Mouse (Mus musculus) forebrain, embryonic 13.5 days (tissue): Measurements from ENCODE around the gene Tmem88b. TPM values are rescaled to one million over a fixed set of nuclear protein-coding genes. Genes with fewer than 3 reads are reported as not detected.

ENCODE experiments used
- ATAC-seq: fragments of 200-750 bp; cut with Nextera tagmentation; 2 replicates; pipeline ENCODE4 v1.8.0; 2017
- H3K27ac ChIP-seq: fragments of 300-500 bp; sonication (generic); 2 replicates; pipeline ENCODE4 v1.5.1; 2015; ENCODE audit warnings: inconsistent platforms, mild to moderate bottlenecking, moderate library complexity
- H3K27me3 ChIP-seq: fragments of 300-500 bp; sonication (generic); 2 replicates; pipeline ENCODE4 v1.6.1; 2015; ENCODE audit warnings: mild to moderate bottlenecking, inconsistent platforms
- H3K36me3 ChIP-seq: fragments of 300-500 bp; sonication (generic); 2 replicates; pipeline ENCODE4 v1.6.1; 2015; ENCODE audit warnings: mild to moderate bottlenecking, inconsistent platforms; ENCODE audit not compliant: poor library complexity, severe bottlenecking
- H3K4me1 ChIP-seq: fragments of 300-500 bp; sonication (generic); 2 replicates; pipeline ENCODE4 v1.6.1; 2015; ENCODE audit warnings: inconsistent platforms
- H3K4me2 ChIP-seq: fragments of 300-500 bp; sonication (generic); 2 replicates; pipeline ENCODE4 v1.6.1; 2015; ENCODE audit warnings: inconsistent platforms, mild to moderate bottlenecking, moderate library complexity
- H3K4me3 ChIP-seq: fragments of 300-500 bp; sonication (generic); 2 replicates; pipeline ENCODE4 v1.5.1; 2015; ENCODE audit warnings: mild to moderate bottlenecking, inconsistent platforms
- H3K9ac ChIP-seq: fragments of 300-500 bp; sonication (generic); 2 replicates; pipeline ENCODE4 v1.6.1; 2015; ENCODE audit warnings: mild to moderate bottlenecking, inconsistent platforms
- H3K9me3 ChIP-seq: fragments of 300-500 bp; sonication (generic); replicated peaks from 2 replicates; pipeline ENCODE4 v1.6.1; 2016; ENCODE audit warnings: inconsistent platforms
- WGBS: fragments of 180-500 bp; shearing (Covaris S2); methylation state at CpG from one replicate; pipeline ENCODE4 v1.1.7; 2015; 5-methylcytosine and 5-hydroxymethylcytosine counted together
- polyA plus RNA-seq: library from polyadenylated mRNA; unstranded; fragments of >200 nt; fragmentation: Nextera tagmentation; extraction: Ambion mirVana; gene quantifications from 2 replicates; pipeline ENCODE4 v1.2.1, GENCODE M21; 2015

The Tmem88b gene
- polyA plus RNA-seq, 1 experiment from 2014 or later: 0.45 TPM

GRCm38 (mm10) chr4:155785246-155785645, 428 bp downstream of the Tmem88b start:
- no peak for ATAC-seq
- WGBS: 81% methylated on average over 10 of the region's 10 CpGs
- H3K4me3 ChIP-seq: no peak overlapping the region
- no peak overlapping the region for H3K4me2 ChIP-seq
- no peaks in the 10 kb centered on the region for H3K27me3 ChIP-seq
- H3K4me1 ChIP-seq: peaks cover 15% of the 10 kb centered on the region
- H3K36me3 ChIP-seq: no peaks in the 10 kb centered on the region
- H3K9me3 ChIP-seq: no peaks in the 10 kb centered on the region
- H3K9ac ChIP-seq: no peak overlapping the region
- H3K27ac ChIP-seq: no peak overlapping the region

DNA sequence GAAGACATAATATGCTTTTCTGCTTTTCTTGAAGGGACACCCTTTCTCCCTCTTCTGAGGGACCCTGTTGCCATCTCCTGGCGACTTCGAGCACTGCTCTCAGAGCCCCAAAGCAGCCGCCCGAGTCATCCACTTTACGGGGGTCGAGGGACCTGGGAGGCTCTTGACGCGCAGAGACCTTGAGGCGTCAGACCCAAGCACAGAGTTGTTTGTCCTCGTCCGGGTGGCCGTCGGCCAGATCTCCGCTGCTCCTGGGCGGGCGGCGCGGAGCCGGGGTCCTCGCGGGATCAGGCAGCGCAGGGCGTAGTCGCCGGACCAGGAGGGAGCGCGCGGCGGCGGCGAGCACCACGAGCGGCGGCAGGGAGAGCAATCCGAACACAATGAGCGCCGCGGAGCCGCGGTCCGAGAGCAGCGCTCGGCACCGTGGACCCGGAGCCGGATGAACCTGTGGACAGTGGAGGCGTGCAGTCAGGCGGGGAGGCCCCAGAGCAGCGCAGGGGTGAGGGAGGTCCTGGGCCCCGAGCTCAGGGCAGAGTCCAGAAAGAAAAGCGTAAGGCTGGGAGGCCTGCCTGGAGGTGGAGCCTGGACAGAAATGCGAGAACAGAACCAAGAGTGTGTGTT, 1.5 kb downstream of the Tmem88b start:
- H3K4me2 ChIP-seq: peak overlapping the region; percentile 80
- H3K9me3 ChIP-seq: no peaks in the 10 kb centered on the region
- no peaks in the 10 kb centered on the region for H3K27me3 ChIP-seq
- peak; percentile 92 for ATAC-seq
- H3K4me1 ChIP-seq: peaks cover 15% of the 10 kb centered on the region
- H3K36me3 ChIP-seq: no peaks in the 10 kb centered on the region
- H3K27ac ChIP-seq: peak overlapping the region; percentile 81
- peak overlapping the region; percentile 65 for H3K4me3 ChIP-seq
- under 1% methylated on average over 50 of the region's 52 CpGs for WGBS
- H3K9ac ChIP-seq: peak overlapping the region; percentile 84

DNA sequence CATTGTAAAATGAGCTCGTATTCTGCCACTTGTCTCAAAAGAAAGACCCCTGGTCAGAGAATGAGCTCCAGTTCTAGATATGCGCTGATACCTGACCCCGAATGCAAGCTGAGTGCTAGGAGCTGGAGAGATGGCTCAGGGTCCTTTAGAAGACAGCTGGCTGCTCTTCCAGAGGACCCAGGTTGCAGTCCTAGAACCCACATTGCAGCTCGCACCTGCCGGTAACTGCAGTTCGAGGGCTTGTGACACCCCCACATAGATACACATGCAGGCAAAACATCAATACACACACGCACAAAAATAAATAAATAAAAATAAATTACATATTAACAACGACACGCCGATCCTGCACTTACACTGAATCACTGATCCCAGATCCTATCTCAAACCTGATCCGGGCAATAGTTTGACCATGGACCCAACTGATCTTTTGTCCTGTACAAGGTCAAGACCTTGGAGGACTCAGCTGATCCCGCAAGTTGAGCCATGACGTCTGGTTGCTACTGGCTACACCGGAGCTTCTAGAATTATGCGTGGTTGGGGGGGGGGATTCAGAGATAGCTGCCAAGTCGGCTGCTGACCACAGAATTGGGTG, 2.1 kb downstream of the Tmem88b start:
- 42% methylated on average over 16 of the region's 16 CpGs for WGBS
- Histone ChIP-seq H3K27ac (no peak overlapping the region; the same call in 1 of the 2 replicates), H3K27me3 (no peaks in the 10 kb centered on the region), H3K4me1 (peaks cover 15% of the 10 kb centered on the region), H3K4me2 (peak overlapping the region; percentile 80), H3K4me3 (peak overlapping the region; percentile 65), H3K9ac (peak overlapping the region; percentile 84), H3K36me3 (no peaks in the 10 kb centered on the region), H3K9me3 (no peaks in the 10 kb centered on the region)
- no peak for ATAC-seq

- H3K4me1 ChIP-seq: peaks cover 15% of the 10 kb centered on the region
- H3K4me3 ChIP-seq: no peak overlapping the region
- no peak overlapping the region for H3K27ac ChIP-seq
- no peaks in the 10 kb centered on the region for H3K9me3 ChIP-seq
- H3K9ac ChIP-seq: no peak overlapping the region
- H3K36me3 ChIP-seq: no peaks in the 10 kb centered on the region
- no peak overlapping the region for H3K4me2 ChIP-seq
- peaks cover 8% of the 10 kb centered on the region; the same call in 1 of the 2 replicates for H3K27me3 ChIP-seq
- ATAC-seq: no peak
- 45% methylated on average over 6 of the region's 6 CpGs for WGBS
Observed at GRCm38 (mm10) chr4:155780895-155781294, 4.8 kb downstream of the Tmem88b start.

DNA sequence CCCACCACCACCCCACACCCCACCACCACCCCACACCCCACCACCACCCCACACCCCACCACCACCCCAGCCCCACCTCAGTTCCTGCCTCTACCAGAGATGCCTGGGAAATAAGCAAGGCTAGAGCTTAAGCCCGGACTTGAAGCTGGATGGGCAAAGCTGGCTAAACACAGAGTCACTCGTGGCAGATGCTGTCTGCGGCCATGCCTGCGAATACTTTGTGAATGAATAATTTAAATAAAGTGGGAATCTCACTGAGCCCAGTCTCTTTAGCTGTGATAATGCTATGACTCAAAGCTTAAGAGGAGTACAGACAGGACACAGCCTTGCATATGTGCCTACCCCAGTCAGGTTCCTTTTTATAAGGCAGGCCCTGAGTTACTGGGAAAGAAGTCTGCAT, 6.2 kb downstream of the Tmem88b start:
- no peaks in the 10 kb centered on the region for H3K36me3 ChIP-seq
- no peak overlapping the region for H3K9ac ChIP-seq
- H3K4me2 ChIP-seq: no peak overlapping the region
- no peak overlapping the region for H3K27ac ChIP-seq
- ATAC-seq: no peak
- 85% methylated on average over 4 of the region's 4 CpGs for WGBS
- peaks cover 16% of the 10 kb centered on the region for H3K4me1 ChIP-seq
- H3K27me3 ChIP-seq: peaks cover 18% of the 10 kb centered on the region
- no peak overlapping the region for H3K4me3 ChIP-seq
- H3K9me3 ChIP-seq: no peaks in the 10 kb centered on the region

DNA sequence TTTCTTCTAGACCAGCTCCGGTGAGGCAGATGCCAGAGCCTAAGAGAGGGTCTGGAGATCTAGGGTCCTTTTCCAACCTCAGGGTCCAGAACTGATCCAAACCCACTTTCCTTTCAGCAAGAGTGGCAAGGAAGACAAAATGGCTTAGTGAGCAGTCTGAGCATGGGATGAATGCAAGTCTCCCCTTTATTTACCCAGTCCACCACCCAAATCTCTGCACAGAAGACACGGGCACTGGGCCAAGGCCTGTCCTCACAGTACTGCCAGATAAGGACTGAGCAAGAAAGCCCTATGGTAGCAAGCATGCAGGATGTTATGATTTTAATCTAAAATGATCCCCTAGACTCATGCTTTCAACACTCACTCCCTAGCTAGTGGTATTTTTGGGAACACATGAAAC, 7.9 kb downstream of the Tmem88b start:
- 90% methylated on average over 2 of the region's 2 CpGs for WGBS
- peaks cover 30% of the 10 kb centered on the region for H3K27me3 ChIP-seq
- no peak overlapping the region for H3K4me2 ChIP-seq
- H3K36me3 ChIP-seq: no peaks in the 10 kb centered on the region
- ATAC-seq: no peak
- H3K9me3 ChIP-seq: no peaks in the 10 kb centered on the region
- H3K27ac ChIP-seq: no peak overlapping the region
- no peak overlapping the region for H3K4me3 ChIP-seq
- no peak overlapping the region for H3K9ac ChIP-seq
- peaks cover 16% of the 10 kb centered on the region for H3K4me1 ChIP-seq

DNA sequence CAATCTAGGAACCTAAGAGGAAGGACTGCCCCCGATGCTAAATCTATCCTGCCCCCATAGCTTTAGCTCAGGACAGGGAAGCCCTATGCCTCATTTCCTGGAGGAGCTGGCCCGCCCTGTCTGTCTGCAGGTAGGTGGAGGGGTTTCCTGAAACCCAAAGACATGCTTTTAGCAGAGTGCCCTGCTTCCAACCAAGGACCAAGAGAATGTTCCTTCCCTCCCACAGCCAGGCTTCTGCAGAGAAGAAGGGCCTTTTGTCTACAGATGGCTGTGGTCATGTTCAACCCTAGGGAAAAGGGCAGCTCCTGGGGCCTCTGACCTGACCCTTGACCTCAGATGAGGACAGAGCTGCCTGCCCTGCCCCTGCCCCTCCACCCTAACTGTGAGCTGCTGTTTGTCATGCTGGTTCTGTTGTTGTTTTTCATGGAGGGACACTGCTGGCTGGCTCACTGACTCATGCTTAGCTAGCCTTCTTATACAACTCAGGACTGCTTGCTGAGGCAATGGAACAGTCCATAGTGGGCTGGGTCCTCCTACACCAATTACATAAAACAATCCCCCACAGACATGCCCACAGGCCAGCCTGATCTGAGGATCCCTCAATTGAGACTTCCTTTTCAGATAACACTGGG, 8.9 kb downstream of the Tmem88b start:
- Histone ChIP-seq H3K4me2 (no peak overlapping the region), H3K9me3 (no peaks in the 10 kb centered on the region), H3K4me3 (no peak overlapping the region), H3K27me3 (peaks cover 40% of the 10 kb centered on the region), H3K4me1 (peaks cover 16% of the 10 kb centered on the region), H3K36me3 (no peaks in the 10 kb centered on the region), H3K9ac (no peak overlapping the region), H3K27ac (peak overlapping the region; percentile 25)
- ATAC-seq: no peak
- WGBS: 70% methylated on average over 2 of the region's 2 CpGs

DNA sequence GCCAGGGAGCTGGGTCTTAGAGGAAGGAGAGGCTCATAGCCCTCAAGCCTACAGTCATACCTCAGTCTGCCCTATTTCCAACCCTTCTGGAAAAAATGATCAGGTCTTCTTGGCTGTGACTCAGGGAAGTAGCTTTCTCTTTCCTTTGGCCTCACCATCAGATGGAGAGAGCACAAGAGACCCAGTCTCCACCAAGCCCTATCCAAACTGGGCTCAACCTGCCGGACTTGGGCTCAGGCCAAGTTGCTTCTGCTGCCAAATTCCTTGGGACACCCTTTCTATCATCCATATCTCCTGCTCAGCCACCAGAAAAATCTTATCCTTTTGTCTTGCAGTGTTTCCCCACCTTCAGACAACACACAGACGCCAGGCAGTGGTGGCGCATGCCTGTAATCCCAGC, 9.8 kb downstream of the Tmem88b start:
- no peak for ATAC-seq
- Histone ChIP-seq H3K27me3 (peaks cover 49% of the 10 kb centered on the region), H3K4me2 (no peak overlapping the region), H3K9ac (no peak overlapping the region), H3K4me3 (no peak overlapping the region), H3K36me3 (no peaks in the 10 kb centered on the region), H3K4me1 (peaks cover 16% of the 10 kb centered on the region), H3K9me3 (no peaks in the 10 kb centered on the region), H3K27ac (no peak overlapping the region)
- WGBS: 83% methylated on average over 3 of the region's 3 CpGs

DNA sequence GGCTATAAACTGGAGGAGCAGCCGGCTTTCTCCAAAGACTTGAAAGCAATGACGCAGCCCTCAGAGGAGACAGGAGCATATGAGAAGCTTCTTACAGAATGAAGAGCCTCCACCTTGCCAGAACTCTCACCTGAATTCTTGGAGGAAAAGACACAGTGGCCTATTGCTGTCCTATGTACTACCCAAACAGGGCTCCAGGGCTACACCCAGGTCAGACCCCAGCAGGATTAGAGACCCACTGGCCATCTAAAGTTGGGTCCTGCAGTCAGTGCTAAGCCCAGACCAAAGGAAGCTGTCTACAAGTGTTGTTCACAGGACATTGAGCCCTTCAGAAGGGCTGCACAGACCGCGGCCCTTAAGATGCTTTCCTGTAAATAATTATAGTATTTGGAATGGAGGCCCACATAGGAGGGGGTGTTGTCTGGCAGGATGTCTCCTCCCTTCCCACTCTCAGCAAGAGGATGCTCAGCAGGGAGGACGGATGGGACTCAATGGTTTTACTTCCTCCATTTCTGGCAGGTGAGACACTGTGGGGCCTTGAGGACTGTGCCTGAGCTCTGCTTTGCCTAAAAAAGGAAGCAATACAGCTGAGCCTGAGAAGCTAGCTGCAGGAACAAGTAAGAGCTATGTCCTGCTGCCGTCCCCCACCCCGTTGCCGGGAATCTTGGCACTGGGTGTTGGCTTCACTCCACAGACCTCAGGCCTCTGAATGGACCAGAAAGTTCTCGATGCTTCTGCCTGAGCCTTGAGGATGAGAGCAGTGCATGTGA, 10.5 kb downstream of the Tmem88b start:
- H3K9ac ChIP-seq: peak overlapping the region; percentile 50; the same call in 1 of the 2 replicates
- H3K9me3 ChIP-seq: no peaks in the 10 kb centered on the region
- no peak for ATAC-seq
- H3K4me1 ChIP-seq: peaks cover 23% of the 10 kb centered on the region
- 56% methylated on average over 9 of the region's 9 CpGs for WGBS
- H3K4me3 ChIP-seq: peak overlapping the region; percentile 36; the same call in 1 of the 2 replicates
- H3K36me3 ChIP-seq: no peaks in the 10 kb centered on the region
- H3K27me3 ChIP-seq: peaks cover 49% of the 10 kb centered on the region
- H3K27ac ChIP-seq: no peak overlapping the region
- peak overlapping the region; percentile 65 for H3K4me2 ChIP-seq

GRCm38 (mm10) chr4:155774280-155774754, 11.4 kb downstream of the Tmem88b start, which contains the start of gene Vwa1:
Gene Vwa1 (minus strand): TSS chr4:155774698.
- Histone ChIP-seq H3K4me1 (peaks cover 31% of the 10 kb centered on the region), H3K36me3 (no peaks in the 10 kb centered on the region), H3K9ac (peak within 1 kb of the TSS; percentile 50), H3K4me3 (peak within 1 kb of the TSS; percentile 36), H3K4me2 (peak within 1 kb of the TSS; percentile 65), H3K9me3 (no peaks in the 10 kb centered on the region), H3K27ac (no peak within 1 kb of the TSS), H3K27me3 (peaks cover 49% of the 10 kb centered on the region)
- ATAC-seq: peak; percentile 79
- under 1% methylated on average over 35 of the region's 35 CpGs for WGBS

GRCm38 (mm10) chr4:155773335-155774078, 12.2 kb downstream of the Tmem88b start:
- Histone ChIP-seq H3K4me1 (peaks cover 31% of the 10 kb centered on the region), H3K27me3 (peaks cover 49% of the 10 kb centered on the region), H3K36me3 (no peaks in the 10 kb centered on the region), H3K9me3 (no peaks in the 10 kb centered on the region), H3K9ac (peak overlapping the region; percentile 50), H3K4me3 (peak overlapping the region; percentile 36), H3K4me2 (peak overlapping the region; percentile 65), H3K27ac (no peak overlapping the region)
- no peak for ATAC-seq
- 46% methylated on average over 5 of the region's 5 CpGs for WGBS
